Mouse (Mus musculus) layer of hippocampus, adult 11-12 months (tissue): ENCODE results near the gene Pde8b.

Experiments
- DNase-seq: peaks from one replicate; pipeline ENCODE4 v3.0.0; 2022; ENCODE audit warnings: low spot score

The Pde8b gene

GRCm38 (mm10) chr13:95019345-95019744 lies 230.8 kb downstream of the Pde8b start:
- DNase-seq: no peak

- peak; percentile 76 for DNase-seq
Observed at GRCm38 (mm10) chr13:95017916-95018315, 232.2 kb downstream of the Pde8b start.

- DNase-seq: no peak
Observed at GRCm38 (mm10) chr13:95017278-95017677, 232.9 kb downstream of the Pde8b start.

GRCm38 (mm10) chr13:95011546-95012257 lies 238.4 kb downstream of the Pde8b start:
- DNase-seq: no peak

GRCm38 (mm10) chr13:95009261-95009660 lies 240.9 kb downstream of the Pde8b start:
- DNase-seq: peak; percentile 48

- no peak for DNase-seq
Observed at GRCm38 (mm10) chr13:95007281-95007680, 242.9 kb downstream of the Pde8b start.

- DNase-seq: no peak
Observed at GRCm38 (mm10) chr13:94990516-94990915, 259.6 kb downstream of the Pde8b start.

- no peak for DNase-seq
Observed at GRCm38 (mm10) chr13:94979081-94979480, 271.1 kb downstream of the Pde8b start.

- peak; percentile 94 for DNase-seq
Observed at GRCm38 (mm10) chr13:94976219-94977186, 273.6 kb downstream of the Pde8b start, which contains the start of gene Wdr41. TSS of gene Wdr41 (plus strand) at chr13:94976344.

GRCm38 (mm10) chr13:94975828-94976218 lies 274.3 kb downstream of the Pde8b start:
- DNase-seq: no peak
